Comparison of ENCODE assay signal across 8 mouse cellular contexts in genomic region chr2:136057861-136058331, GRCm38 (mm10). TPM values are rescaled to one million over a fixed set of nuclear protein-coding genes. Genes with fewer than 3 reads are reported as not detected.
A peak's percentile ranks its signal among the peaks of the same experiment; 100 is the strongest.
DNase-seq lines count a peak whose midpoint lies in the region; ATAC-seq lines count a peak whose summit lies in the region.

No protein-coding gene starts in this region.

- no peaks in the 10 kb centered on the region for H3K36me3 ChIP-seq in lung, embryonic 16.5 days (ENCODE audit: control insufficient read depth, insufficient read depth, low read length)
- no peaks in the 10 kb centered on the region for H3K36me3 ChIP-seq in hindbrain, embryonic 12.5 days
- no peaks in the 10 kb centered on the region for H3K36me3 ChIP-seq in midbrain, embryonic 14.5 days (ENCODE audit: control insufficient read depth, insufficient read depth, low read length)

- peaks cover 36% of the 10 kb centered on the region for H3K27me3 ChIP-seq in lung, embryonic 16.5 days (ENCODE audit: control insufficient read depth, insufficient read depth, low read depth, low read length)
- peaks cover 32% of the 10 kb centered on the region for H3K27me3 ChIP-seq in hindbrain, embryonic 12.5 days
- peaks cover 35% of the 10 kb centered on the region for H3K27me3 ChIP-seq in midbrain, embryonic 14.5 days (ENCODE audit: control insufficient read depth, insufficient read depth, low read length)

- peak; percentile 2 for DNase-seq in adrenal gland, postnatal 25 days
- no peak for DNase-seq in adrenal gland, adult 2 months
- DNase-seq in lung, postnatal 36 days, result no peak
- DNase-seq in midbrain, embryonic 14.5 days, result peak; percentile 57
- no peak for DNase-seq in adipocyte (ENCODE audit: low spot score)
- DNase-seq in thymus, postnatal 0 days (ENCODE audit: low spot score), result no peak

- no peak overlapping the region for H3K9ac ChIP-seq in lung, embryonic 16.5 days (ENCODE audit: low read length)
- H3K9ac ChIP-seq in hindbrain, embryonic 12.5 days, result peak overlapping the region; percentile 77
- H3K9ac ChIP-seq in midbrain, embryonic 14.5 days (replicated peaks; ENCODE audit: low read length), result peak overlapping the region; percentile 7; the same call in 1 of the 2 replicates

- 0 out of 2 replicates have a peak overlapping the region, but pooled peaks have one; percentile 13 for H3K4me2 ChIP-seq in lung, embryonic 16.5 days (ENCODE audit: low read depth, low read length)
- H3K4me2 ChIP-seq in hindbrain, embryonic 12.5 days (replicated peaks), result peak overlapping the region; percentile 69
- peak overlapping the region; percentile 70 for H3K4me2 ChIP-seq in midbrain, embryonic 14.5 days (ENCODE audit: low read length)

- ATAC-seq in lung, embryonic 16.5 days (ENCODE audit: low read depth), result no peak
- peak; percentile 59 for ATAC-seq in hindbrain, embryonic 12.5 days (ENCODE audit: low FRiP score)
- peak; percentile 31; the same call in 1 of the 2 replicates for ATAC-seq in midbrain, embryonic 14.5 days (ENCODE audit: low FRiP score, low TSS enrichment)

- no peak overlapping the region for H3K4me3 ChIP-seq in lung, embryonic 16.5 days (ENCODE audit: low read length)
- peak overlapping the region; percentile 44 for H3K4me3 ChIP-seq in hindbrain, embryonic 12.5 days
- peak overlapping the region; percentile 35 for H3K4me3 ChIP-seq in midbrain, embryonic 14.5 days (replicated peaks; ENCODE audit: low read depth, low read length)

- H3K4me1 ChIP-seq in lung, embryonic 16.5 days (replicated peaks; ENCODE audit: control insufficient read depth, insufficient read depth, low read length), result no peaks in the 10 kb centered on the region
- peaks cover 15% of the 10 kb centered on the region for H3K4me1 ChIP-seq in hindbrain, embryonic 12.5 days
- peaks cover 12% of the 10 kb centered on the region; the same call in 1 of the 2 replicates for H3K4me1 ChIP-seq in midbrain, embryonic 14.5 days (ENCODE audit: control insufficient read depth, insufficient read depth, low read length)

- H3K27ac ChIP-seq in lung, embryonic 16.5 days (ENCODE audit: low read length), result no peak overlapping the region
- peak overlapping the region; percentile 90 for H3K27ac ChIP-seq in hindbrain, embryonic 12.5 days
- H3K27ac ChIP-seq in midbrain, embryonic 14.5 days (replicated peaks; ENCODE audit: low read depth, low read length), result no peak overlapping the region

- no peaks in the 10 kb centered on the region for H3K9me3 ChIP-seq in lung, embryonic 16.5 days (ENCODE audit: control insufficient read depth, low read length)
- H3K9me3 ChIP-seq in hindbrain, embryonic 12.5 days (replicated peaks), result no peaks in the 10 kb centered on the region
- H3K9me3 ChIP-seq in midbrain, embryonic 14.5 days (ENCODE audit: control insufficient read depth, low read length), result no peaks in the 10 kb centered on the region

- 6% methylated on average over 19 of the region's 19 CpGs for WGBS in lung, embryonic 16.5 days
- 4% methylated on average over 19 of the region's 19 CpGs for WGBS in hindbrain, embryonic 12.5 days
- WGBS in midbrain, embryonic 14.5 days, result 5% methylated on average over 19 of the region's 19 CpGs

RNA-seq across cellular contexts. Expression of gene Lamp5, which starts 5.9 kb away (rescaled TPM):
- total RNA-seq in adrenal gland, postnatal 25 days (2021), result not detected in 2 replicates
- total RNA-seq in adrenal gland, adult 2 months (2021), result not detected
- not detected in 2 replicates for polyA plus RNA-seq in adrenal gland, adult 2 months (2012; rRNA removed)
- 0.26 and 1.8 TPM in 2 replicates for polyA plus RNA-seq in lung, embryonic 16.5 days (2015; fragmentation: Nextera tagmentation; extraction: Ambion mirVana)
- 111 and 135 TPM in 2 replicates for polyA plus RNA-seq in hindbrain, embryonic 12.5 days (2016; fragmentation: Nextera tagmentation; extraction: Ambion mirVana)
- polyA plus RNA-seq in midbrain, embryonic 14.5 days (2014; fragmentation: Nextera tagmentation; extraction: Ambion mirVana), result 12.7 and 13.1 TPM in 2 replicates
- polyA plus RNA-seq in thymus, postnatal 0 days (2015; fragmentation: Nextera tagmentation; extraction: Ambion mirVana), result not detected in 2 replicates

Comparison
In these comparisons a context has a peak if more than half of its experiments do, and no peak if none do; other contexts are left out.
1. DNase-seq: peak in adrenal gland, postnatal 25 days (single experiment) and midbrain, embryonic 14.5 days (single experiment); none in adrenal gland, adult 2 months (single experiment), lung, postnatal 36 days (single experiment), adipocyte (single experiment) and thymus, postnatal 0 days (single experiment).
2. H3K4me2 ChIP-seq: peak in every context shown above with its lines; median percentile 70 in midbrain, embryonic 14.5 days; 69 in hindbrain, embryonic 12.5 days; 13 in lung, embryonic 16.5 days.